Mouse (Mus musculus) midbrain, embryonic 14.5 days (tissue): ENCODE measurements around the gene Rpl13a. TPM values are rescaled to one million over a fixed set of nuclear protein-coding genes. Genes with fewer than 3 reads are reported as not detected.

Experiments
- ATAC-seq: fragments of 200-750 bp; cut with Nextera tagmentation; 2 replicates; pipeline ENCODE4 v1.8.0; 2017; ENCODE audit warnings: moderate number of reproducible peaks, moderate library complexity; ENCODE audit not compliant: low FRiP score, low TSS enrichment
- DNase-seq: peaks from one replicate; pipeline ENCODE4 v3.0.0-alpha.2; 2015
- H3K27ac ChIP-seq: fragments of 300-500 bp; sonication (generic); replicated peaks from 2 replicates; pipeline ENCODE4 v1.5.1; 2014; ENCODE audit warnings: mild to moderate bottlenecking, low read depth, low read length, moderate library complexity
- H3K27me3 ChIP-seq: fragments of 300-500 bp; sonication (generic); 2 replicates; pipeline ENCODE4 v1.6.1; 2014; ENCODE audit warnings: low read length, control low read depth, mixed read lengths; ENCODE audit not compliant: control insufficient read depth, insufficient read depth
- H3K36me3 ChIP-seq: fragments of 300-500 bp; sonication (generic); 2 replicates; pipeline ENCODE4 v1.6.1; 2014; ENCODE audit warnings: low read length, control low read depth; ENCODE audit not compliant: control insufficient read depth, insufficient read depth
- H3K4me1 ChIP-seq: fragments of 300-500 bp; sonication (generic); 2 replicates; pipeline ENCODE4 v1.6.1; 2014; ENCODE audit warnings: mild to moderate bottlenecking, antibody characterized with exemption, low read length, control low read depth; ENCODE audit not compliant: control insufficient read depth, insufficient read depth
- H3K4me2 ChIP-seq: fragments of 300-500 bp; sonication (generic); 2 replicates; pipeline ENCODE4 v1.6.1; 2014; ENCODE audit warnings: mild to moderate bottlenecking, low read length, moderate library complexity
- H3K4me3 ChIP-seq: fragments of 300-500 bp; sonication (generic); replicated peaks from 2 replicates; pipeline ENCODE4 v1.5.1; 2014; ENCODE audit warnings: low read depth, low read length
- H3K9ac ChIP-seq: fragments of 300-500 bp; sonication (generic); replicated peaks from 2 replicates; pipeline ENCODE4 v1.6.1; 2014; ENCODE audit warnings: mild to moderate bottlenecking, low read length, moderate library complexity
- H3K9me3 ChIP-seq: fragments of 300-500 bp; sonication (generic); 2 replicates; pipeline ENCODE4 v1.6.1; 2016; ENCODE audit warnings: low read length, control low read depth, mixed read lengths; ENCODE audit not compliant: control insufficient read depth
- WGBS: fragments of 180-500 bp; shearing (Covaris S2); extraction: QIAGEN DNeasy Blood & Tissue Kit; methylation state at CpG from one replicate; pipeline ENCODE4 v1.1.7; 2014; 5-methylcytosine and 5-hydroxymethylcytosine counted together
- polyA plus RNA-seq: library from polyadenylated mRNA; unstranded; fragments of >200 nt; fragmentation: Nextera tagmentation; extraction: Ambion mirVana; gene quantifications from 2 replicates; pipeline ENCODE4 v1.2.1, GENCODE M21; 2014

Rpl13a gene
- polyA plus RNA-seq, 1 experiment from 2014 or later: 846 TPM

- DNase-seq (no peak), ATAC-seq (no peak)
- H3K4me2 ChIP-seq: no peak overlapping the region
- no peaks in the 10 kb centered on the region for H3K36me3 ChIP-seq
- H3K27ac ChIP-seq: no peak overlapping the region
- no peaks in the 10 kb centered on the region for H3K27me3 ChIP-seq
- H3K9me3 ChIP-seq: no peaks in the 10 kb centered on the region
- 52% methylated on average over 5 of the region's 5 CpGs for WGBS
- H3K4me3 ChIP-seq: no peak overlapping the region
- H3K4me1 ChIP-seq: no peaks in the 10 kb centered on the region
- H3K9ac ChIP-seq: no peak overlapping the region
These were observed 21.4 kb downstream of the Rpl13a start for GRCm38 (mm10) chr7:45107052-45107645.

DNA sequence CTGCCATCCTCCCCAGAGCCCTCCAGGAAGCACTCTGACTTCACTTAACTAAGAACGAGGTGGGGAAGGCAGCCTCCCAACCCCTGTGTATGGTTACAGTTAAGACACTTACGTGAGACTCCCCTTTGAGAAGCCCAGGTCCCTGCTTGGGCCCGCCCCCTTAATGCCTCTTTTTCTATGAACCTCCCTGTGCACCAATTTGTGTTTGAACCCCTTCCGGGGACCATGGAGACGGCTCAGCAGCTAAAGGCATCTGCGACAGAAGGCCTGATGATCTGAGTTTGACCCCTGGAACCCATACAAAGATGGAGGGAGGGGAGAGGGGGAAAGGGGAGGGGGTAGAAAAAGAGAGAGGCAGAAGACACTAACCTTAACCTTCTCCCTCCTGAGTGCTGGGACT, 22.1 kb downstream of the Rpl13a start:
- H3K4me3 ChIP-seq: no peak overlapping the region
- no peak for ATAC-seq
- no peaks in the 10 kb centered on the region for H3K4me1 ChIP-seq
- no peaks in the 10 kb centered on the region for H3K36me3 ChIP-seq
- no peak overlapping the region for H3K27ac ChIP-seq
- H3K9me3 ChIP-seq: no peaks in the 10 kb centered on the region
- DNase-seq: no peak
- H3K27me3 ChIP-seq: no peaks in the 10 kb centered on the region
- no peak overlapping the region for H3K9ac ChIP-seq
- H3K4me2 ChIP-seq: no peak overlapping the region
- WGBS: 13% methylated on average over 6 of the region's 6 CpGs

DNA sequence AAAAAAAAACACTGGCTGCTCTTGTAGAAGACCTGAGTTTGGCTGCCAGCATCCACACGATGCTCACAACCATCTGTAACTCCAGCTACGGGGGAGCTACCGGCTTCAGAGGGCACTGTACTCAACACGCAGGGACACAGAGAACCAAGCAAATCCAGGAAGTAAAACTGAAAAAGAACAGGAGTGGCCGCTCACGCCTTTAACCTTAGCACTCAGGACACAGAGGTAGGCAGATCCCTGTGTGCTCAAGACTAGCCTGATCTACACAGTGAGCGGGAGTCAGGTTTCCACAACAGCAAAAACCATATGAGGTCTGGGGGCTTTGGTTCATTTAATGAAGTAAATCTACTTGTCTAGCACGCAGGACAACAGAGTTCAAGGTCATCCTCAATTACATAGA, 23.1 kb downstream of the Rpl13a start:
- no peak overlapping the region for H3K4me3 ChIP-seq
- no peak overlapping the region for H3K9ac ChIP-seq
- no peak overlapping the region for H3K27ac ChIP-seq
- no peaks in the 10 kb centered on the region for H3K9me3 ChIP-seq
- no peaks in the 10 kb centered on the region for H3K27me3 ChIP-seq
- no peaks in the 10 kb centered on the region for H3K4me1 ChIP-seq
- DNase-seq: no peak
- H3K36me3 ChIP-seq: no peaks in the 10 kb centered on the region
- no peak for ATAC-seq
- WGBS: 83% methylated on average over 8 of the region's 8 CpGs
- no peak overlapping the region for H3K4me2 ChIP-seq

DNA sequence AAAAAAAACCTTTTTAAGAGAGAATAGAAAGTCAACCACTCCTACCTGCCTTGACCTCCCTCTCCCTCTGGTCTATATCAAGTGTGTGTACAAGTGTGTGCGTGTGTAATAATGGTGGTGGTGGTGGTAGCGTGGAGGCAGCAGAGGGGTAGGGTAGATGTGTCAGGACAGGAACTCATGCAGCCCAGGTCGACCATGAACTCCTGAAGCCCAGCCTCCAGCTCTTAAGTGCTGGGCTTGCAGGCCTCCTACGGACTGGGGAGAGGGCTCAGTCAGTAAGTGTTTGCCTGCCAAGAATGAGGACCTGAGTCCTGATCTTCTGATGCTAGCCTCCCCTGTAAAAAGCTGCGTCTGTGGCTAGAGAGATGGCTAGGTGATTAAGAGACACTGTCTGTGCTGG, 23.6 kb downstream of the Rpl13a start:
- Histone ChIP-seq H3K4me2 (no peak overlapping the region), H3K36me3 (no peaks in the 10 kb centered on the region), H3K27me3 (no peaks in the 10 kb centered on the region), H3K9ac (no peak overlapping the region), H3K4me1 (no peaks in the 10 kb centered on the region), H3K27ac (no peak overlapping the region), H3K4me3 (no peak overlapping the region), H3K9me3 (no peaks in the 10 kb centered on the region)
- 80% methylated on average over 5 of the region's 5 CpGs for WGBS
- ATAC-seq (no peak), DNase-seq (no peak)

- Histone ChIP-seq H3K27me3 (no peaks in the 10 kb centered on the region), H3K27ac (no peak within 1 kb of the TSS), H3K4me1 (no peaks in the 10 kb centered on the region), H3K9ac (no peak within 1 kb of the TSS), H3K9me3 (no peaks in the 10 kb centered on the region), H3K4me2 (no peak within 1 kb of the TSS), H3K36me3 (no peaks in the 10 kb centered on the region), H3K4me3 (no peak within 1 kb of the TSS)
- DNase-seq: no peak
- ATAC-seq: no peak
- WGBS: 79% methylated on average over 7 of the region's 7 CpGs
These were observed 24.8 kb downstream of the Rpl13a start, which contains the start of gene Fcgrt for GRCm38 (mm10) chr7:45103652-45104180. TSS of gene Fcgrt (minus strand) at chr7:45103851.

- Histone ChIP-seq H3K4me2 (no peak overlapping the region), H3K27me3 (no peaks in the 10 kb centered on the region), H3K27ac (no peak overlapping the region), H3K4me1 (no peaks in the 10 kb centered on the region), H3K36me3 (no peaks in the 10 kb centered on the region), H3K9ac (no peak overlapping the region), H3K4me3 (no peak overlapping the region), H3K9me3 (no peaks in the 10 kb centered on the region)
- ATAC-seq (no peak), DNase-seq (no peak)
- 89% methylated on average over 9 of the region's 9 CpGs for WGBS
These were observed 25.5 kb downstream of the Rpl13a start for GRCm38 (mm10) chr7:45102940-45103585.

DNA sequence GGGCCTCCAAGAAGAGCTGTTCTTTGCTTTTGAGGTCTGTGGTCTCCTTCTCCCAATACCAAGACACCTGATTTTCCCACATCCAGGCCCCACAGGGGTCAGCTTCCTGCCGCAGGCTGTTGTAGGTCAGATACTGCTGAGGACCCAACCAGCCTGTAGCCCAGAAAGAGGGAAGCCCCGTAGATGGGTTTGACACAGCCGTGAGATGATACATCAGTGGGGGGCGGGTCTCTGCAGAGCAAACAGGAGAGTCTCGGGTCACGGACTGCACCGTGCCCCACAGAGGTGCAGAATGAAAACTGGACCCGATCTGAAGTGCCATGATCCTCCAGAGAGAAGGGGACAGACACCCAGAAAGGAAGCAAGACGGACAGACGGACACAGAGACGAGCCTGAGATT, 26.1 kb downstream of the Rpl13a start:
- WGBS: 89% methylated on average over 11 of the region's 11 CpGs
- no peak overlapping the region for H3K4me2 ChIP-seq
- no peak overlapping the region for H3K9ac ChIP-seq
- no peak for ATAC-seq
- no peak overlapping the region for H3K4me3 ChIP-seq
- no peak overlapping the region for H3K27ac ChIP-seq
- no peaks in the 10 kb centered on the region for H3K4me1 ChIP-seq
- DNase-seq: no peak
- H3K36me3 ChIP-seq: no peaks in the 10 kb centered on the region
- no peaks in the 10 kb centered on the region for H3K27me3 ChIP-seq
- H3K9me3 ChIP-seq: no peaks in the 10 kb centered on the region

- no peak overlapping the region for H3K9ac ChIP-seq
- no peaks in the 10 kb centered on the region for H3K27me3 ChIP-seq
- H3K4me1 ChIP-seq: no peaks in the 10 kb centered on the region
- WGBS: 90% methylated on average over 6 of the region's 6 CpGs
- H3K9me3 ChIP-seq: no peaks in the 10 kb centered on the region
- no peaks in the 10 kb centered on the region for H3K36me3 ChIP-seq
- no peak for DNase-seq
- no peak overlapping the region for H3K27ac ChIP-seq
- ATAC-seq: no peak
- no peak overlapping the region for H3K4me3 ChIP-seq
- H3K4me2 ChIP-seq: no peak overlapping the region
These were observed 28.5 kb downstream of the Rpl13a start for GRCm38 (mm10) chr7:45100046-45100445.
